Mouse (Mus musculus) heart, adult 2 months (tissue): ENCODE measurements around the gene Spred1.

ENCODE experiments used
- CTCF ChIP-seq: fragments of 200-600 bp; IDR thresholded peaks from 2 replicates; pipeline ENCODE4 v1.8.1; 2022; ENCODE audit warnings: antibody characterized with exemption, mild to moderate bottlenecking, moderate library complexity
- POLR2A ChIP-seq: fragments of 200-500 bp; IDR thresholded peaks from 2 replicates; pipeline ENCODE4 v1.6.1; 2011; ENCODE audit warnings: mild to moderate bottlenecking, low read depth, low read length, control low read depth; ENCODE audit not compliant: insufficient read depth

DNA sequence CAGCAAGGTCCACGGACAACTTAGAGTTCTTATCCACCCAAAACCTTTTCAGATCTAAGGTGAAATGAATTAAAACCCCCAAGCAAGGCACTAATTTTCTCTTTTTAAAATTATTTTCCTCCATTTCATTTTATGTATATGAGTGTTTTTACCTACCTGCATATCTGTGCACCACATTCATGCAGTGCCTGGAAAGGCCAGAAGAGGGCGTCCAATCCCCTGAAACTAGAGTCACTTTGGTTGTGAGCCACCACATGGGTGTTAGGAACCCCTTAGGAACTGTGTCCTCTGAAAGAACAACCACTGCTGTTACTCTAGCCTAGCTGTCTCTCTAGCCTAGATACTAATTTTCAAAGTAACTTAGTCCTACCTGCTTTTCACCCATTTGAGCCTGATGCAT is 95.0 kb downstream of the Spred1 start:
- TF ChIP-seq POLR2A (no peak), CTCF (peak; percentile 39)
